Mouse (Mus musculus) erythroblast, embryonic 14.5 days (primary cell): ENCODE data around the gene Fance. TPM values are rescaled to one million over a fixed set of nuclear protein-coding genes. Genes with fewer than 3 reads are reported as not detected.
A peak's percentile ranks its signal among the peaks of the same experiment; 100 is the strongest.

Experiments used
- H3K27me3 ChIP-seq: 2 replicates; pipeline ENCODE4 v1.6.1; 2012; ENCODE audit warnings: inconsistent platforms; ENCODE audit not compliant: control insufficient read depth
- H3K36me3 ChIP-seq: 2 replicates; pipeline ENCODE4 v1.6.1; 2012; ENCODE audit warnings: mild to moderate bottlenecking, inconsistent platforms; ENCODE audit not compliant: control insufficient read depth
- H3K4me1 ChIP-seq: 2 replicates; pipeline ENCODE4 v1.6.1; 2012; ENCODE audit warnings: inconsistent platforms; ENCODE audit not compliant: control insufficient read depth
- H3K4me3 ChIP-seq: replicated peaks from 2 replicates; pipeline ENCODE3; 2012; ENCODE audit warnings: moderate library complexity, mild to moderate bottlenecking, inconsistent platforms
- H3K9me3 ChIP-seq: 2 replicates; pipeline ENCODE4 v1.6.1; 2012; ENCODE audit warnings: low read length, inconsistent platforms, mixed read lengths; ENCODE audit not compliant: control insufficient read depth
- GATA1 ChIP-seq: IDR thresholded peaks from 2 replicates; pipeline ENCODE4 v1.6.1; 2012; ENCODE audit warnings: low read length, inconsistent platforms, mixed read lengths
- TAL1 ChIP-seq: IDR thresholded peaks from 3 replicates; pipeline ENCODE4 v1.6.1; 2012; ENCODE audit warnings: low read length, inconsistent platforms, mixed read lengths
- polyA plus RNA-seq: library from polyadenylated mRNA; stranded (reverse); fragments of >175 nt; gene quantifications from 2 replicates; pipeline ENCODE4 v1.2.3, GENCODE M21; 2012

Gene Fance
- polyA plus RNA-seq, 1 experiment: 1.7 TPM

DNA sequence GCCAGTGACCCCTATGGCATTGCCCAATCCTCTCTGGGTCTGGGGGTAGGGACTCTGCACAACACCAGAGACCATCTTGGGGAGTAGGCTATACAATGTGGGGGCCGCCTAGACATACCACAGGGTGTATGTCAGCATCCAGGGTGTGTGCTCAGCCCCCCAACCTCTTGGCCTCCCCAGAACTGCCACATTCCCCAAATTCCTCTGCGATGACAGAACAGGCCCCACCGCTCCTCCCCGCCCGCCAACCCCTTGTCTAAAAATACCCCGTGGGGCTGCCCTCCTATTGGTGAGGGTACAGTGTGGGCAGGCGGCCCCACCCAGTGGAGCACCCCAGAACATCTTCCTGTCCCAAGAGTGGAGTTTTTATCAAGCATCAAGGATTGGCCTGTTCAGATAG is 27.3 kb downstream of the Fance start:
- TF ChIP-seq TAL1: no peak
- TF ChIP-seq GATA1: no peak
- Histone ChIP-seq H3K36me3 (peaks cover 8% of the 10 kb centered on the region; the same call in 1 of the 2 replicates), H3K4me3 (no peak overlapping the region), H3K4me1 (peaks cover 34% of the 10 kb centered on the region), H3K27me3 (peaks cover 23% of the 10 kb centered on the region), H3K9me3 (no peaks in the 10 kb centered on the region)

DNA sequence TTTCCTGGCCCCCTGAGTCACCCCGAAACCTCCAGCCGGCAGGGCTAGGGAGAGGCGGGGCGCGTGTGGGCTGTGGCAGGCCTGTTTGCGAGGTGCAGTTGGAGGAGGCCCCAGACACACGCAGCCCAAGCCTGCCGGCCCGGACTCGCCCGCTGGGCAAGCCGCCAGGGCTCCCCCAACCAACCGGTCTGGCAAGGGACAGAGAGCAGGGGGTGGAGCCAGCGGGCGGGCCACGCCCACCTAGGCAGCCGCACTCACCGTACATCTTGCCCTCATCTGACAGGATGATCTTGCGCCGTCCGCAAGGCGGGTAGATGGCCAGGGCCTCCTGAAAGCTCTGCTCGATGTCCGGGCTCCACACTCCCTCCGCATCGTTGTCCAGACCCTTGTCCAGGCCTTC is 27.8 kb downstream of the Fance start:
- H3K4me1 ChIP-seq: peaks cover 35% of the 10 kb centered on the region
- peak overlapping the region; percentile 26 for H3K4me3 ChIP-seq
- TF ChIP-seq GATA1: no peak
- TF ChIP-seq TAL1: no peak
- H3K9me3 ChIP-seq: no peaks in the 10 kb centered on the region
- peaks cover 8% of the 10 kb centered on the region; the same call in 1 of the 2 replicates for H3K36me3 ChIP-seq
- peaks cover 28% of the 10 kb centered on the region for H3K27me3 ChIP-seq

DNA sequence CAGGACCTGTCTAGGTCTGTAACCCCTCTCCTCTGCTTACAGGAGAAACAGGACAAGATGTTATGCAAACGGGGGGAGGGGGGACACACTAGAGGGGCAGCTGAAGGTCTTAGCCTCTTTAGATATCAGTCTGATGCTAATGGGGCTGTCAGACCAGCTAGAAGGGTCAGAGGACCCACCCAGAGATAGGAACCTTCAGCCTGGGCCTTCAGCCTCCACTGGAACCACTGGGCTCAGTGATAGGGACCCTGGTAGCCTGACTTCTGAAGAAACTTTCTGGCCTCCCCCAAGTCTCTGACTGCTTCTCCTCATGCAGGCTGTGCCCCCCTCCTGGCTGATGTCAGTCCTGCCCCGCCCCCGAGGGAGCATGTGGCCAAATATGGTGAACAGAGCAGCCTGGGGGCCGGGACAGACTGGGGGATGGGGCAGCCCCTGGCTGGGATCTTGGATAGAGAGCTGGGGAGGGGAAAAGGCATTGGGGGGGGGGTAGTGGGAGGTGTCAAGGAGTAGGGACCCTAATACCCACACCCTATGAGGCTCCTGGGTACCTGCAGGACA is 30.8 kb downstream of the Fance start:
- Histone ChIP-seq H3K4me3 (no peak overlapping the region), H3K27me3 (peaks cover 52% of the 10 kb centered on the region), H3K36me3 (peaks cover 5% of the 10 kb centered on the region; the same call in 1 of the 2 replicates), H3K9me3 (no peaks in the 10 kb centered on the region), H3K4me1 (peaks cover 30% of the 10 kb centered on the region)
- TF ChIP-seq GATA1 (no peak), TAL1 (no peak)

DNA sequence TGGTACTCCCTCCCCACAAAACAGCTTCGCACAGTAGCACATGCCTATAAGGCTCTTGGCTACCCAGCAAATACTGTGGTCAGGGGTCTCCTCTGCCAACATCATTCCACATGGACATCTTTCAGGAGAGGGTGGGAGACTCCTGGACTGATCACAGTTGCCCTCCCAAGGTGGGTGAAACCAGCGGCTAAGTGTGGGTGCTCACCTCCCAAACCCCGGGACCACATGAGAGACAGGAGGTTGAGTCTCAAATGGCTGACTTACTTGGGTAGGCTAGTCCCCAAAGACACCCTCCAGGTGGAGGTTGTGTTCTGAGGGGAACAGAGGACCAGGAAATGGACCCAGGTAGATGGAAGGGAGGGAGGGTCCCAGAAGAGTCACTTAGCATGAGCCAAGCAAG is 31.4 kb downstream of the Fance start:
- Histone ChIP-seq H3K4me1 (peaks cover 34% of the 10 kb centered on the region), H3K4me3 (no peak overlapping the region), H3K27me3 (peaks cover 57% of the 10 kb centered on the region), H3K36me3 (peaks cover 3% of the 10 kb centered on the region; the same call in 1 of the 2 replicates), H3K9me3 (no peaks in the 10 kb centered on the region)
- TF ChIP-seq GATA1: no peak

DNA sequence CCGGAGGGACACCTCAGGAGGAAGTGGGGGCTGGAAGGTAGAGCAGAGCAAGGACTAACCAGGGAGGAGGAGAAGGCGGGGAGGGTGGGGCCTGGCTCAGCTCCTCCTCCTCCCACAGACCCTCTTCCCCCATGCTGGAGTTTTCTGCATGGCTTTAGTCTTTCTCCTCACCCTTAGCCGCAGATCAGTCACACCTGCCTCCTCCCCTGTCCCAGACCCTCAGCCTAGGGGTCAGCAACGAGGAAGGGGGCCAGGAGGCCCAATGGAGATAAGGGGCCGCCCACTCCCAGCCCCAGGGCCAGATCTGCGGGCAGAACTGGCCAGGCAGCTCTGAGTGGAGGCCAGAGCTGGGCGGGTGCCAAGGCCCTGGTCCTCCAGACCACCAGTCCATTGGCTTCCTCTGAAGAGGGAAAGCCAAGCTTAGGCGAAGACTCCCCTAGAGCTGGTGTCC is 32.0 kb downstream of the Fance start:
- TF ChIP-seq GATA1: no peak
- TF ChIP-seq TAL1: no peak
- Histone ChIP-seq H3K9me3 (no peaks in the 10 kb centered on the region), H3K36me3 (no peaks in the 10 kb centered on the region; the same call in 1 of the 2 replicates), H3K4me3 (no peak overlapping the region), H3K4me1 (peaks cover 39% of the 10 kb centered on the region), H3K27me3 (peaks cover 63% of the 10 kb centered on the region)

DNA sequence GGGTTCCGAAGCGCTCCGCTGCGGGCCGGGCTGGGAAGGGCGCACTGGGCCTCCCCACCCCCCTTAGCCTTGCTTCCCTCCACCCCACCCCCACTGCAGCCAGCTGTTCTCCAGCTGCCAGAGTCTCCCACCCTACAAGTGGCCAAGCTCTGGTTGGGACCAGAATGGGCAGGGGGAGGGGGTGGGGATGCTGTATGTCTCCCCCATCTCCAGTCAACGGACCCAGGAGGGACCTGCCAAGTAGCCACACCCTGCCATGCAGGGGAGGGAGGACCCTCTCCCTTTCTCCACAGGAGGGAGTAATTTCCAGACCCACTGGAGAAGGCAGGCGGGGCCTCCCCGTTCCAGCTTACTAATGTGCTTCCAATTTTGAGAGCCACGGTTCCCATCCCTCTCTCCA is 32.6 kb downstream of the Fance start:
- TF ChIP-seq TAL1 (no peak), GATA1 (no peak)
- no peaks in the 10 kb centered on the region for H3K9me3 ChIP-seq
- no peak overlapping the region for H3K4me3 ChIP-seq
- peaks cover 38% of the 10 kb centered on the region for H3K4me1 ChIP-seq
- peaks cover 68% of the 10 kb centered on the region for H3K27me3 ChIP-seq
- no peaks in the 10 kb centered on the region for H3K36me3 ChIP-seq

DNA sequence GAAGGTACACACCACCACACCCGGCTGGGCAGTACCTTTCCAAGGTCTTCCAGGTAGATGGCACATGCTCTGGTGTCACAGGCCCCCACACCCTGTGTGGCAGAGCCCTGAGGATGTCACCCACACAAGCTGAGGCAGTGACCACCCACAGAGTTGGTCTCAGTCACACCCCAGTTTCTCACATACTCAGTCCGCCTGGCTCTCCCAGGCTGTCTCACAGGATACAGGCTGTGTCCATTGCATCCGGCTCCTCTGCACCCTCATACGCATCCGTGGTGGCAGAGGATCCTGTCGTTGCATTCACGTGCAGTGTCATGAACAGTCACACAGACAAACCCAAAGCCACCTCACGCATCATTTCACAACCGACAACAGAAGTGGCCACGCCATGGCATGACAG is 34.0 kb downstream of the Fance start:
- H3K27me3 ChIP-seq: peaks cover 80% of the 10 kb centered on the region
- no peak overlapping the region for H3K4me3 ChIP-seq
- H3K36me3 ChIP-seq: no peaks in the 10 kb centered on the region
- peaks cover 45% of the 10 kb centered on the region for H3K4me1 ChIP-seq
- no peaks in the 10 kb centered on the region for H3K9me3 ChIP-seq
- no peak for TF ChIP-seq TAL1
- TF ChIP-seq GATA1: no peak

DNA sequence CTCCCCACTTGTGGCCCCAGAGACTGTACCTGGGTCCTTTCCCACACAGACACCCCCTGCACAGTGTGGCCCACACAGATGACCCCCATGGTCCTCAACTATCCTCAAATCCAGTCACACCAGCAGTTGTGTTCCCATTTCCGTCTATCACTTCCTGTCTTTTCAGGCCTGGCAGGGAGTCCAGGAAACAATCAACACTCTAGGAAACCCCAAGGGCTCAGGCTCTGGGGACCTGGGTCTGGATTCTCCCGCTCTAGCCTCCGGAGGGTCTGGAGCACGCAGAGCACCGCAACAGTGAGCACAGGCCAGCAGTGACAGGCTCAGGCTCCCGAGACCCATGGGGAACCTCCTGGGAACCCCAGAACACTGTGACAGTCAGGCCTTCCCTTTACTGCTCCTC is 34.9 kb downstream of the Fance start:
- Histone ChIP-seq H3K4me3 (no peak overlapping the region), H3K4me1 (peaks cover 50% of the 10 kb centered on the region), H3K9me3 (no peaks in the 10 kb centered on the region), H3K36me3 (no peaks in the 10 kb centered on the region), H3K27me3 (peaks cover 80% of the 10 kb centered on the region)
- TF ChIP-seq GATA1 (no peak), TAL1 (no peak)

DNA sequence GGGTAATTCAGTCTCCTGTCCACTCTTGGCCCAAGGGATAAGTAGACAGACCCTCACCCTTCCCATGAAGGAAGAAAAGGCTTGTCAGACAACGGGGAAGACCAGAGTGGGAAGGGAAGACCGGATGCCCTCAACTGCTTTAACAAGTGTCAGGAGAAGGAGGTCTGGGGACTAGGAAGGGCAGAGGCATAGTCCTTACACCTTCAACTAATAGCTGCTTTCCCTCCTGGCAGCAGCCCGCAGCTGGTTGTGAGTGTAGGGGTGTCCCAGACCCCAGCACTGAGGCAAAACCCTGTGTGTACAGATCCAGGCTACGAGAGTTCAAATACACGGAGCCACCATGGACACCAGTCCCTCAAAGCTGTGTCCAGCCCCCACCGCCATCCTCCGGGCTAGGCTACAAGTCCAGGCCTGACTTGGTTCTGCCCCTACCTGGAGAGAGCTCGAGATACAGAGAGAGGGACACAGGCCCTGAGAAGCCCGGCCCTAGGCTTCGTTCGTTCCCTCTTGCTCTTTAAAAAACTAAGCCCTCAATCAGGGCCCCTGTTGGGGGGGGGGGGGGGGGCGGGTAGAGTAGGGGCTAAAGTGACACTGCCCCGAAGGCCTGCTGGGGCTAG is 36.1 kb downstream of the Fance start:
- Histone ChIP-seq H3K36me3 (no peaks in the 10 kb centered on the region), H3K9me3 (no peaks in the 10 kb centered on the region), H3K4me3 (peak overlapping the region; percentile 61), H3K27me3 (peaks cover 79% of the 10 kb centered on the region), H3K4me1 (peaks cover 53% of the 10 kb centered on the region)
- TF ChIP-seq GATA1: no peak
- no peak for TF ChIP-seq TAL1
